Mouse (Mus musculus) heart, adult 2 months (tissue): Measurements from ENCODE around the gene Tmem255b.

Experiments
- CTCF ChIP-seq: fragments of 200-600 bp; IDR thresholded peaks from 2 replicates; pipeline ENCODE4 v1.8.1; 2022; ENCODE audit warnings: antibody characterized with exemption, mild to moderate bottlenecking, moderate library complexity
- EP300 ChIP-seq: fragments of 200-500 bp; IDR thresholded peaks from 2 replicates; pipeline ENCODE4 v1.6.1; 2011; ENCODE audit warnings: low read depth, low read length, control low read depth; ENCODE audit not compliant: insufficient read depth
- POLR2A ChIP-seq: fragments of 200-500 bp; IDR thresholded peaks from 2 replicates; pipeline ENCODE4 v1.6.1; 2011; ENCODE audit warnings: mild to moderate bottlenecking, low read depth, low read length, control low read depth; ENCODE audit not compliant: insufficient read depth

GRCm38 (mm10) chr8:13493011-13493410, 58.0 kb downstream of the Tmem255b start:
- TF ChIP-seq CTCF: no peak
- TF ChIP-seq POLR2A: no peak
- TF ChIP-seq EP300: no peak
